Mouse (Mus musculus) heart, embryonic 11.5 days (tissue): ENCODE measurements at regions not wholly inside any gene's neighbourhood (a gene's known extent, or its start where the extent isn't known, plus 50 kb on each side); places are given as distances from the start of the nearest gene placed in this dataset.
A peak's percentile ranks its signal among the peaks of the same experiment; 100 is the strongest.

Experiments used
- ATAC-seq: fragments of 200-750 bp; cut with Nextera tagmentation; replicated peaks from 2 replicates; pipeline ENCODE4 v1.8.0; 2017; ENCODE audit warnings: moderate library complexity; ENCODE audit not compliant: insufficient number of reproducible peaks, low FRiP score, low TSS enrichment
- H3K27ac ChIP-seq: fragments of 300-500 bp; sonication (generic); 2 replicates; pipeline ENCODE4 v1.5.1; 2014; ENCODE audit warnings: mild to moderate bottlenecking, low read depth, low read length
- H3K27me3 ChIP-seq: fragments of 300-500 bp; sonication (generic); 2 replicates; pipeline ENCODE4 v1.6.1; 2014; ENCODE audit warnings: mild to moderate bottlenecking, low read length, mixed read lengths; ENCODE audit not compliant: control insufficient read depth, insufficient read depth
- H3K36me3 ChIP-seq: fragments of 300-500 bp; sonication (generic); 2 replicates; pipeline ENCODE4 v1.6.1; 2014; ENCODE audit warnings: mild to moderate bottlenecking, low read length, moderate library complexity, mixed read lengths; ENCODE audit not compliant: control insufficient read depth, insufficient read depth
- H3K4me1 ChIP-seq: fragments of 300-500 bp; sonication (generic); 2 replicates; pipeline ENCODE4 v1.6.1; 2014; ENCODE audit warnings: low read length; ENCODE audit not compliant: control insufficient read depth, insufficient read depth
- H3K4me2 ChIP-seq: fragments of 300-500 bp; sonication (generic); 2 replicates; pipeline ENCODE4 v1.6.1; 2014; ENCODE audit warnings: mild to moderate bottlenecking, moderate library complexity
- H3K4me3 ChIP-seq: fragments of 300-500 bp; sonication (generic); 2 replicates; pipeline ENCODE4 v1.5.1; 2014; ENCODE audit warnings: low read depth, low read length
- H3K9ac ChIP-seq: fragments of 300-500 bp; sonication (generic); 2 replicates; pipeline ENCODE4 v1.6.1; 2014; ENCODE audit warnings: mild to moderate bottlenecking, low read depth, low read length, moderate library complexity
- H3K9me3 ChIP-seq: fragments of 300-500 bp; sonication (generic); replicated peaks from 2 replicates; pipeline ENCODE4 v1.6.1; 2016; ENCODE audit warnings: low read length; ENCODE audit not compliant: control insufficient read depth
- WGBS: fragments of 180-500 bp; shearing (Covaris S2); extraction: QIAGEN DNeasy Blood & Tissue Kit; methylation state at CpG from one replicate; pipeline ENCODE4 v1.1.7; 2014; ENCODE audit not compliant: insufficient replicate concordance; 5-methylcytosine and 5-hydroxymethylcytosine counted together

GRCm38 (mm10) chr19:18128786-18129185 is 291.4 kb upstream of the Pcsk5 start:
- 84% methylated on average over 2 of the region's 2 CpGs for WGBS
- Histone ChIP-seq H3K36me3 (no peaks in the 10 kb centered on the region), H3K27ac (no peak overlapping the region), H3K4me2 (no peak overlapping the region), H3K4me3 (no peak overlapping the region), H3K9me3 (no peaks in the 10 kb centered on the region), H3K9ac (no peak overlapping the region), H3K4me1 (no peaks in the 10 kb centered on the region), H3K27me3 (no peaks in the 10 kb centered on the region)
- ATAC-seq, result no peak

DNA sequence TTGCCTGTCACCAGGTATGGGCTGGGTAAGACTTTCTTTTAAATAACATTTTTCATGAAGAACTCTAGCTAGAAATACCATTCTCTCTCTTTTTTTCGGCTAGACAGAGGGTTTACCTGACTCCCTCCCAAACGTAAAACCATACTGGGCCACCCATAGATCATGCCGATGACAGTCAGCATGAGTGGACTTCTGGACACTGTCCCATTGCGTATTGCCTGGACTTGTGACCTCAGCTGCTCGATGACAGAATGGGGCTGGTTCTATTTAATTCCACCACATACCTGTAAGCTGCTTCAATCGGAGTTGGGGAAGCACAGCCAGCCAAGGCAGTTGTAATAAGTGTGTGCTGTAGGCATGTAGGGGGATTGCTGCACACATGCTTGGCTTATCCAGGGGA is 268.8 kb upstream of the Pcsk5 start:
- H3K4me1 ChIP-seq, result peaks cover 5% of the 10 kb centered on the region; the same call in 1 of the 2 replicates

GRCm38 (mm10) chr19:18104590-18104989 is 267.2 kb upstream of the Pcsk5 start:
- no peak for ATAC-seq
- Histone ChIP-seq H3K4me1 (peaks cover 5% of the 10 kb centered on the region; the same call in 1 of the 2 replicates), H3K36me3 (no peaks in the 10 kb centered on the region), H3K27ac (no peak overlapping the region), H3K27me3 (no peaks in the 10 kb centered on the region), H3K9ac (no peak overlapping the region), H3K9me3 (no peaks in the 10 kb centered on the region), H3K4me2 (no peak overlapping the region), H3K4me3 (no peak overlapping the region)
- 92% methylated on average over 2 of the region's 2 CpGs for WGBS

More for the DNA sequence above, 268.8 kb upstream of the Pcsk5 start:
- no peaks in the 10 kb centered on the region for H3K9me3 ChIP-seq
- H3K27ac ChIP-seq, result no peak overlapping the region
- H3K27me3 ChIP-seq, result no peaks in the 10 kb centered on the region
- H3K36me3 ChIP-seq, result no peaks in the 10 kb centered on the region
- H3K4me3 ChIP-seq, result no peak overlapping the region
- no peak overlapping the region for H3K9ac ChIP-seq
- ATAC-seq, result no peak
- no peak overlapping the region for H3K4me2 ChIP-seq
- WGBS, result 75% methylated on average over 6 of the region's 6 CpGs

GRCm38 (mm10) chr19:18101423-18102341 is 264.2 kb upstream of the Pcsk5 start:
- Histone ChIP-seq H3K4me1 (peaks cover 5% of the 10 kb centered on the region; the same call in 1 of the 2 replicates), H3K4me2 (no peak overlapping the region; the same call in none of the 2 replicates), H3K9me3 (no peaks in the 10 kb centered on the region), H3K27ac (peak overlapping the region; percentile 69), H3K36me3 (no peaks in the 10 kb centered on the region), H3K9ac (peak overlapping the region; percentile 17; the same call in 1 of the 2 replicates), H3K4me3 (no peak overlapping the region), H3K27me3 (no peaks in the 10 kb centered on the region)
- 21% methylated on average over 4 of the region's 4 CpGs for WGBS
- peak; percentile 55; the same call in 1 of the 2 replicates for ATAC-seq

DNA sequence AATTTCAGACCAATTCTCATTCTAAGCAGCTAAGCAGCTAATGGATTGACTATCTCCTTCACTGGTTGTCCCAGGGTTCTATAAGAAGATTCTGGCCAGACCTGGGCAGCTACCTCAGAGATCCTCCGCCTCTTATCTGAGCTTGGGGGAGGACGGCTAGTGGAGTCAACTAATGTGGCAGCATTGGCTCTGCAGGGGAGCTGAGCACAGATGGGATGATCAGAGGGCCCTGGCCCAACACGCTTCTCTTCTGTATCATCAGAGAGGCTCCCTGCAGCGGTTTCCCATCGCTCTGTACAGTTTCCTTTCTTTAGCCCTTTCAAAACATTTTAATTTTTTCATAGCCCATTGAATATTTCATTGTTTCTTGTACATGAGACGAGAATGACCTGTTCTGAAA is 245.9 kb upstream of the Pcsk5 start:
- Histone ChIP-seq H3K4me3 (no peak overlapping the region), H3K27me3 (no peaks in the 10 kb centered on the region), H3K27ac (no peak overlapping the region), H3K4me2 (no peak overlapping the region), H3K9me3 (no peaks in the 10 kb centered on the region), H3K9ac (no peak overlapping the region), H3K36me3 (no peaks in the 10 kb centered on the region), H3K4me1 (no peaks in the 10 kb centered on the region)
- WGBS, result 51% methylated on average over 6 of the region's 6 CpGs
- no peak for ATAC-seq

GRCm38 (mm10) chr19:18068919-18069318 is 231.5 kb upstream of the Pcsk5 start:
- H3K4me2 ChIP-seq, result no peak overlapping the region
- WGBS, result 38% methylated on average over 5 of the region's 5 CpGs
- no peak for ATAC-seq
- no peaks in the 10 kb centered on the region for H3K27me3 ChIP-seq
- no peaks in the 10 kb centered on the region for H3K36me3 ChIP-seq
- peaks cover 11% of the 10 kb centered on the region for H3K4me1 ChIP-seq
- peak overlapping the region; percentile 10; the same call in 1 of the 2 replicates for H3K27ac ChIP-seq
- no peak overlapping the region for H3K4me3 ChIP-seq
- no peaks in the 10 kb centered on the region for H3K9me3 ChIP-seq
- no peak overlapping the region for H3K9ac ChIP-seq

- Histone ChIP-seq H3K27ac (no peak overlapping the region), H3K4me1 (peaks cover 13% of the 10 kb centered on the region), H3K4me3 (no peak overlapping the region), H3K4me2 (no peak overlapping the region), H3K27me3 (no peaks in the 10 kb centered on the region), H3K9ac (no peak overlapping the region), H3K36me3 (no peaks in the 10 kb centered on the region), H3K9me3 (no peaks in the 10 kb centered on the region)
- WGBS, result 61% methylated on average over 8 of the region's 8 CpGs
- ATAC-seq, result no peak
Measured at GRCm38 (mm10) chr19:18067855-18068494, 230.5 kb upstream of the Pcsk5 start.

DNA sequence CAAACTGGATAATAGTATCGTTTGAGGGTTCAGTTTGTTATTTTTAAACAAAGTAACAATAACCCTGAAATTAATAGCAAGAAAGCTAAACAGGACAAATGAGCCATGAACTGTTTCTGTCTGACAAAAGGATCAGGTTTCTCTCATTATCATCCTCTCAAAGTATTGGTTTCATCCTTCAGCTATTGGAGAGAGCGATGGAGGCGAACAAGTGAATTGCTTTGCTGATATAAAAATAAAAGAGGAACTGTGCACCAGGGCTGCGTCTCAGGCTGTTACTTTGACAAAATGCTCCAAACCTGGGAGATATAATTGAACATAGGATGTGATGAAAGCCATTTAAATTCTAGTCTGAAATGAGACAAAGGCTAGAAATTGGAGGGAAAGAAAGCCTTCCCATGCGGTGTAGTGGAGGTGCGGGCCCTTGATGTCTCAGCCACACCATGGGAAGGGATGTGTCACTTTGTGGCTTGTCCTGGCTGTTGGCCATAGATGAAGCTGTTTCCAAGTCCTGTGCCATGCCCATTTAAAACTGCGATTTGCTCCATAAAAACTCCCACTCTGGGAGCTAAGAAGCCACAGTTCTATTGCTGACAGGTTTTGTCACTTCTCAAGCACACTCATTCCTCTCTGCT is 219.9 kb upstream of the Pcsk5 start:
- Histone ChIP-seq H3K36me3 (no peaks in the 10 kb centered on the region), H3K4me3 (no peak overlapping the region), H3K27ac (no peak overlapping the region), H3K4me1 (0 out of 2 replicates have a peak, but pooled peaks cover 4% of the 10 kb centered on the region), H3K9me3 (no peaks in the 10 kb centered on the region), H3K4me2 (no peak overlapping the region), H3K27me3 (no peaks in the 10 kb centered on the region), H3K9ac (no peak overlapping the region)
- WGBS, result 81% methylated on average over 7 of the region's 7 CpGs
- no peak for ATAC-seq
